Mouse (Mus musculus): ENCODE results near the gene Oxct2b. TPM values are rescaled to one million over a fixed set of nuclear protein-coding genes. Genes with fewer than 3 reads are reported as not detected.
"Not testable (repeated sequence)": the region's sequence is repeated elsewhere in the genome, so short reads cannot be mapped to it uniquely, and the experiment has no call there.

The Oxct2b gene
- polyA plus RNA-seq, 1 experiment from 2014 or later: not detected

GRCm38 (mm10) chr4:123110751-123111150, 5.3 kb upstream of the Oxct2b start:
- Histone ChIP-seq H3K9me3 (ENCODE audit: low read length) (no peaks in the 10 kb centered on the region), H3K4me3 (ENCODE audit: low read depth, low read length) (no peak overlapping the region), H3K27me3 (replicated peaks; ENCODE audit: insufficient read depth, low read length) (peaks cover under 1% of the 10 kb centered on the region; the same call in 1 of the 2 replicates), H3K36me3 (ENCODE audit: insufficient read depth, low read length) (no peaks in the 10 kb centered on the region), H3K4me1 (ENCODE audit: insufficient read depth, low read depth, low read length) (no peaks in the 10 kb centered on the region), H3K27ac (ENCODE audit: low read length) (no peak overlapping the region), H3K9ac (replicated peaks; ENCODE audit: low read depth) (no peak overlapping the region), H3K4me2 (replicated peaks; ENCODE audit: low read depth, low read length) (no peak overlapping the region)
- TF ChIP-seq CTCF (IDR thresholded peaks at IDR 0.05) (no peak), EP300 (IDR thresholded peaks at IDR 0.05) (no peak)
- DNase-seq (ENCODE audit: low spot score) (no peak), ATAC-seq (no peak)
- WGBS: 83% methylated on average over 4 of the region's 4 CpGs

- not testable (repeated sequence) for H3K9me3 ChIP-seq (ENCODE audit: low read length); H3K4me2 ChIP-seq (replicated peaks; ENCODE audit: low read depth, low read length); H3K9ac ChIP-seq (replicated peaks; ENCODE audit: low read depth); H3K4me1 ChIP-seq (ENCODE audit: insufficient read depth, low read depth, low read length); DNase-seq (ENCODE audit: low spot score); ATAC-seq; H3K4me3 ChIP-seq (ENCODE audit: low read depth, low read length); H3K27ac ChIP-seq (ENCODE audit: low read length); H3K36me3 ChIP-seq (ENCODE audit: insufficient read depth, low read length); H3K27me3 ChIP-seq (replicated peaks; ENCODE audit: insufficient read depth, low read length)
- WGBS: 67% methylated on average over 10 of the region's 10 CpGs
Observed at GRCm38 (mm10) chr4:123111275-123111983, 4.6 kb upstream of the Oxct2b start.

- TF ChIP-seq EP300 (IDR thresholded peaks at IDR 0.05): no peak
- no peak overlapping the region for H3K4me2 ChIP-seq (replicated peaks; ENCODE audit: low read depth, low read length)
- H3K4me3 ChIP-seq (ENCODE audit: low read depth, low read length): no peak overlapping the region
- no peaks in the 10 kb centered on the region for H3K27me3 ChIP-seq (replicated peaks; ENCODE audit: insufficient read depth, low read length)
- no peak overlapping the region for H3K9ac ChIP-seq (replicated peaks; ENCODE audit: low read depth)
- H3K4me1 ChIP-seq (ENCODE audit: insufficient read depth, low read depth, low read length): no peaks in the 10 kb centered on the region
- no peaks in the 10 kb centered on the region for H3K9me3 ChIP-seq (ENCODE audit: low read length)
- H3K27ac ChIP-seq (ENCODE audit: low read length): no peak overlapping the region
- H3K36me3 ChIP-seq (ENCODE audit: insufficient read depth, low read length): no peaks in the 10 kb centered on the region
- 65% methylated on average over 8 of the region's 8 CpGs for WGBS
- no peak for ATAC-seq
- no peak for DNase-seq (ENCODE audit: low spot score)
Observed at GRCm38 (mm10) chr4:123112216-123112764, 3.8 kb upstream of the Oxct2b start.

- WGBS: 98% methylated on average over 4 of the region's 4 CpGs
- not testable (repeated sequence) for H3K4me2 ChIP-seq (replicated peaks; ENCODE audit: low read depth, low read length); H3K27ac ChIP-seq (ENCODE audit: low read length); H3K27me3 ChIP-seq (replicated peaks; ENCODE audit: insufficient read depth, low read length); ATAC-seq; H3K9me3 ChIP-seq (ENCODE audit: low read length); H3K4me3 ChIP-seq (ENCODE audit: low read depth, low read length); DNase-seq (ENCODE audit: low spot score); H3K36me3 ChIP-seq (ENCODE audit: insufficient read depth, low read length); H3K9ac ChIP-seq (replicated peaks; ENCODE audit: low read depth); H3K4me1 ChIP-seq (ENCODE audit: insufficient read depth, low read depth, low read length)
Observed at GRCm38 (mm10) chr4:123114651-123115050, 1.4 kb upstream of the Oxct2b start.

- H3K27ac ChIP-seq (ENCODE audit: low read length); H3K4me1 ChIP-seq (ENCODE audit: insufficient read depth, low read depth, low read length); H3K27me3 ChIP-seq (replicated peaks; ENCODE audit: insufficient read depth, low read length); H3K9ac ChIP-seq (replicated peaks; ENCODE audit: low read depth); ATAC-seq; H3K4me2 ChIP-seq (replicated peaks; ENCODE audit: low read depth, low read length); H3K36me3 ChIP-seq (ENCODE audit: insufficient read depth, low read length); H3K9me3 ChIP-seq (ENCODE audit: low read length); DNase-seq (ENCODE audit: low spot score); H3K4me3 ChIP-seq (ENCODE audit: low read depth, low read length): not testable (repeated sequence)
- WGBS: 19% methylated on average over 26 of the region's 42 CpGs
Observed at GRCm38 (mm10) chr4:123116640-123117039, 574 bp downstream of the Oxct2b start.

- WGBS: 87% methylated on average over 2 of the region's 2 CpGs
Observed at GRCm38 (mm10) chr4:123121286-123121685, 5.2 kb downstream of the Oxct2b start.

More at GRCm38 (mm10) chr4:123121286-123121685, 5.2 kb downstream of the Oxct2b start:
- Histone ChIP-seq H3K27ac (ENCODE audit: low read length) (no peak overlapping the region), H3K4me2 (replicated peaks; ENCODE audit: low read depth, low read length) (no peak overlapping the region), H3K9ac (replicated peaks; ENCODE audit: low read depth) (no peak overlapping the region), H3K4me1 (ENCODE audit: insufficient read depth, low read depth, low read length) (no peaks in the 10 kb centered on the region), H3K9me3 (ENCODE audit: low read length) (no peaks in the 10 kb centered on the region), H3K27me3 (replicated peaks; ENCODE audit: insufficient read depth, low read length) (no peaks in the 10 kb centered on the region), H3K36me3 (ENCODE audit: insufficient read depth, low read length) (peaks cover 5% of the 10 kb centered on the region; the same call in 1 of the 2 replicates), H3K4me3 (ENCODE audit: low read depth, low read length) (no peak overlapping the region)
- ATAC-seq: no peak
- no peak for DNase-seq (ENCODE audit: low spot score)
- TF ChIP-seq CTCF (IDR thresholded peaks at IDR 0.05): no peak
- no peak for TF ChIP-seq EP300 (IDR thresholded peaks at IDR 0.05)
